Mouse (Mus musculus) MEL (cell line): Measurements from ENCODE around the gene Sprn. TPM values are rescaled to one million over a fixed set of nuclear protein-coding genes. Genes with fewer than 3 reads are reported as not detected.

Experiments used
- DNase-seq: peaks from one replicate; pipeline ENCODE4 v3.0.0; 2011; ENCODE audit warnings: low read depth, low spot score
- H3K27ac ChIP-seq: 2 replicates; pipeline ENCODE4 v1.5.1; 2012; ENCODE audit warnings: low read depth, mild to moderate bottlenecking, control low read depth, low read length, moderate library complexity; ENCODE audit not compliant: control insufficient read depth
- H3K27me3 ChIP-seq, 2 experiments: fragments of 150-350 bp in 1 of 2; sonication (generic) in 1 of 2; 2 replicates each; pipeline ENCODE4 v1.6.1; 2012; ENCODE audit warnings: low read length in 2 of 2, mild to moderate bottlenecking in 2 of 2, improper control_type of control experiment in 1 of 2, moderate library complexity in 1 of 2; ENCODE audit not compliant: insufficient read depth in 2 of 2, control insufficient read depth in 1 of 2
- H3K36me3 ChIP-seq, 2 experiments: 2 replicates each; pipeline ENCODE4 v1.6.1; 2012 to 2014; ENCODE audit warnings: low read length in 2 of 2, improper control_type of control experiment in 1 of 2, inconsistent platforms in 1 of 2, mild to moderate bottlenecking in 1 of 2; ENCODE audit not compliant: insufficient read depth in 2 of 2, control insufficient read depth in 1 of 2
- H3K4me1 ChIP-seq, 2 experiments: fragments of 150-350 bp in 1 of 2; sonication (generic) in 1 of 2; 2 replicates each; pipeline ENCODE4 v1.6.1; 2012; ENCODE audit warnings: low read length in 2 of 2, improper control_type of control experiment in 1 of 2, mild to moderate bottlenecking in 1 of 2; ENCODE audit not compliant: insufficient read depth in 2 of 2, control insufficient read depth in 1 of 2
- H3K4me3 ChIP-seq, 2 experiments: fragments of 150-350 bp in 1 of 2; sonication (generic) in 1 of 2; 2 replicates each; pipeline ENCODE4 v1.5.1; 2012; ENCODE audit warnings: low read depth in 2 of 2, low read length in 2 of 2, mild to moderate bottlenecking in 2 of 2, moderate library complexity in 2 of 2, control low read depth in 1 of 2, improper control_type of control experiment in 1 of 2; ENCODE audit not compliant: control insufficient read depth in 1 of 2, insufficient read depth in 1 of 2
- H3K79me2 ChIP-seq: 2 replicates; pipeline ENCODE4 v1.6.1; 2012; ENCODE audit warnings: mild to moderate bottlenecking, low read length, moderate library complexity; ENCODE audit not compliant: control insufficient read depth, poor library complexity, insufficient read depth
- H3K9ac ChIP-seq: 2 replicates; pipeline ENCODE4 v1.6.1; 2012; ENCODE audit warnings: low read depth, mild to moderate bottlenecking, control low read depth, low read length, moderate library complexity; ENCODE audit not compliant: control insufficient read depth, poor library complexity, severe bottlenecking
- H3K9me3 ChIP-seq: fragments of 150-350 bp; sonication (generic); replicated peaks from 2 replicates; pipeline ENCODE4 v1.6.1; 2012; ENCODE audit warnings: mild to moderate bottlenecking, low read length, improper control_type of control experiment, moderate library complexity; ENCODE audit not compliant: insufficient read depth
- BHLHE40 ChIP-seq: IDR thresholded peaks from 2 replicates; pipeline ENCODE4 v1.6.1; 2012; ENCODE audit warnings: low read depth, mild to moderate bottlenecking, inconsistent platforms, low read length, improper control_type of control experiment, borderline replicate concordance
- CHD1 ChIP-seq: IDR thresholded peaks from 2 replicates; pipeline ENCODE4 v1.6.1; 2012; ENCODE audit warnings: low read depth, mild to moderate bottlenecking, inconsistent platforms, low read length, improper control_type of control experiment
- CTCF ChIP-seq, 3 experiments: IDR thresholded peaks in 2 of 3; conservative IDR thresholded peaks in 1 of 3; 2 replicates each; pipeline ENCODE4 v1.5.1; 2011 to 2012; ENCODE audit warnings: low read length in 3 of 3, low read depth in 2 of 3, mild to moderate bottlenecking in 2 of 3, improper control_type of control experiment in 1 of 3, inconsistent platforms in 1 of 3, mixed read lengths in 1 of 3, moderate library complexity in 1 of 3; ENCODE audit not compliant: control insufficient read depth in 1 of 3, insufficient read depth in 1 of 3, poor library complexity in 1 of 3, severe bottlenecking in 1 of 3
- E2F4 ChIP-seq: IDR thresholded peaks from 2 replicates; pipeline ENCODE4 v1.6.1; 2011; ENCODE audit warnings: low read depth, low read length, improper control_type of control experiment, borderline replicate concordance
- ELF1 ChIP-seq: IDR thresholded peaks from 2 replicates; pipeline ENCODE4 v1.6.1; 2014; ENCODE audit warnings: low read depth, mild to moderate bottlenecking, inconsistent platforms, low read length, improper control_type of control experiment, moderate library complexity
- ETS1 ChIP-seq: IDR thresholded peaks from 2 replicates; pipeline ENCODE4 v1.6.1; 2012; ENCODE audit warnings: low read depth, mild to moderate bottlenecking, inconsistent platforms, low read length, improper control_type of control experiment, moderate library complexity
- GABPA ChIP-seq: IDR thresholded peaks from 2 replicates; pipeline ENCODE4 v1.6.1; 2012; ENCODE audit warnings: low read depth, mild to moderate bottlenecking, inconsistent platforms, low read length, improper control_type of control experiment, moderate library complexity
- JUND ChIP-seq: IDR thresholded peaks from 2 replicates; pipeline ENCODE4 v1.6.1; 2011; ENCODE audit warnings: low read depth, mild to moderate bottlenecking, improper control_type of control experiment, low read length
- KAT2A ChIP-seq: conservative IDR thresholded peaks from 2 replicates; pipeline ENCODE4 v1.6.1; 2012; ENCODE audit warnings: low read depth, low read length, improper control_type of control experiment, inconsistent platforms
- MYC ChIP-seq: IDR thresholded peaks from 2 replicates; pipeline ENCODE4 v1.6.1; 2011; ENCODE audit warnings: low read depth, mild to moderate bottlenecking, low read length, improper control_type of control experiment, moderate library complexity
- NELFE ChIP-seq: IDR thresholded peaks from 2 replicates; pipeline ENCODE4 v1.6.1; 2011; ENCODE audit warnings: low read depth, low read length, improper control_type of control experiment
- NRF1 ChIP-seq: IDR thresholded peaks from 2 replicates; pipeline ENCODE4 v1.6.1; 2014; ENCODE audit warnings: low read depth, mild to moderate bottlenecking, inconsistent platforms, low read length, improper control_type of control experiment, moderate library complexity; ENCODE audit not compliant: poor library complexity, insufficient read depth, severe bottlenecking
- POLR2A ChIP-seq, 2 experiments: IDR thresholded peaks; 2 replicates each; pipeline ENCODE4 v1.6.1; 2011 to 2012; ENCODE audit warnings: low read length in 2 of 2, mild to moderate bottlenecking in 2 of 2, control low read depth in 1 of 2, improper control_type of control experiment in 1 of 2, low read depth in 1 of 2, moderate library complexity in 1 of 2; ENCODE audit not compliant: control insufficient read depth in 1 of 2, insufficient read depth in 1 of 2, poor library complexity in 1 of 2
- POLR2AphosphoS5 ChIP-seq: IDR thresholded peaks from 2 replicates; pipeline ENCODE4 v1.6.1; 2012; ENCODE audit warnings: low read depth, borderline replicate concordance, mild to moderate bottlenecking, inconsistent platforms, low read length, moderate library complexity, mixed read lengths
- RAD21 ChIP-seq: IDR thresholded peaks from 2 replicates; pipeline ENCODE4 v1.6.1; 2011; ENCODE audit warnings: mild to moderate bottlenecking, low read depth, low read length, improper control_type of control experiment
- SMC3 ChIP-seq: IDR thresholded peaks from 2 replicates; pipeline ENCODE4 v1.6.1; 2011; ENCODE audit warnings: low read depth, low read length, improper control_type of control experiment
- TAL1 ChIP-seq: IDR thresholded peaks from 2 replicates; pipeline ENCODE4 v1.6.1; 2012; ENCODE audit warnings: mild to moderate bottlenecking, inconsistent platforms, low read length, moderate library complexity, mixed read lengths
- TBP ChIP-seq: IDR thresholded peaks from 2 replicates; pipeline ENCODE4 v1.8.0; 2011; ENCODE audit warnings: low read depth, low read length, improper control_type of control experiment
- USF2 ChIP-seq, 2 experiments: IDR thresholded peaks; 2 replicates each; pipeline ENCODE4 v1.6.1; 2011 to 2012; ENCODE audit warnings: improper control_type of control experiment in 2 of 2, low read length in 2 of 2, borderline replicate concordance in 1 of 2, inconsistent platforms in 1 of 2, low read depth in 1 of 2, mild to moderate bottlenecking in 1 of 2; ENCODE audit not compliant: insufficient read depth in 1 of 2
- ZC3H11A ChIP-seq: IDR thresholded peaks from 2 replicates; pipeline ENCODE4 v1.6.1; 2012; ENCODE audit warnings: low read depth, mild to moderate bottlenecking, inconsistent platforms, low read length, improper control_type of control experiment
- polyA plus RNA-seq, 2 experiments: library from polyadenylated mRNA; stranded (reverse) in 1 of 2; unstranded in 1 of 2; fragments of >175 nt in 1 of 2; fragments of >200 nt in 1 of 2; gene quantifications; 2 replicates each; pipeline versions ENCODE4 v1.2.1 to v1.2.4; 2012; ENCODE audit warnings: low replicate concordance in 2 of 2, low read depth in 1 of 2; ENCODE audit not compliant: insufficient read length in 2 of 2, insufficient read depth in 1 of 2, missing spikeins in 1 of 2
- total RNA-seq: library from RNA; depleted of rRNA; stranded (reverse); fragments of 300-350 nt; gene quantifications from 2 replicates; pipeline ENCODE4 v1.2.3, GENCODE M21; 2012

Sprn gene
- total and polyA plus RNA-seq, 3 experiments = not detected

- Histone ChIP-seq H3K4me3 (no peak overlapping the region), H3K27ac (no peak overlapping the region), H3K27me3 (no peaks in the 10 kb centered on the region), H3K4me1 (peaks cover 0 to 6% of the 10 kb centered on the region in 2 experiments; a peak in 2 of 4 replicates), H3K36me3 (no peaks in the 10 kb centered on the region), H3K9ac (no peak overlapping the region), H3K79me2 (no peaks in the 10 kb centered on the region), H3K9me3 (no peaks in the 10 kb centered on the region)
- TF ChIP-seq KAT2A (no peak), JUND (no peak), GABPA (no peak), NELFE (no peak), POLR2A (IDR thresholded peaks at IDR 0.05; ENCODE audit: control insufficient read depth in 1 of 2, insufficient read depth in 1 of 2, low read depth in 1 of 2, low read length in 2 of 2, poor library complexity in 1 of 2) (no peak), E2F4 (no peak), TAL1 (no peak), ELF1 (no peak), TBP (no peak), MYC (no peak), NRF1 (no peak), ETS1 (no peak), USF2 (IDR thresholded peaks at IDR 0.05; ENCODE audit: borderline replicate concordance in 1 of 2, insufficient read depth in 1 of 2, low read depth in 1 of 2, low read length in 2 of 2) (no peak), POLR2AphosphoS5 (no peak)
- DNase-seq = no peak
Measured at GRCm38 (mm10) chr7:140187721-140188390, 33.2 kb upstream of the Sprn start.

- H3K4me1 ChIP-seq = peaks cover 0 to 6% of the 10 kb centered on the region in 2 experiments; a peak in 2 of 4 replicates
- no peak overlapping the region for H3K4me3 ChIP-seq
- TF ChIP-seq ZC3H11A (peak; percentile 13; the same call in 1 of the 2 replicates), BHLHE40 (no peak), MYC (no peak), CHD1 (no peak), POLR2AphosphoS5 (no peak), NRF1 (no peak), RAD21 (peak; percentile 46), NELFE (no peak), CTCF (IDR thresholded peaks at IDR 0.05 in 2 of 3, conservative IDR thresholded peaks at IDR 0.05 in 1 of 3; ENCODE audit: control insufficient read depth in 1 of 3, insufficient read depth in 1 of 3, low read depth in 2 of 3, low read length in 3 of 3, poor library complexity in 1 of 3, severe bottlenecking in 1 of 3) (peak in 2 of 3 experiments; percentile 52 to 58; a peak in 4 of 6 replicates), SMC3 (peak; percentile 42; the same call in 1 of the 2 replicates)
- H3K27me3 ChIP-seq = no peaks in the 10 kb centered on the region
- no peak overlapping the region for H3K27ac ChIP-seq
- H3K9ac ChIP-seq = no peak overlapping the region
- H3K79me2 ChIP-seq = no peaks in the 10 kb centered on the region
- no peaks in the 10 kb centered on the region for H3K9me3 ChIP-seq
- H3K36me3 ChIP-seq = no peaks in the 10 kb centered on the region
- DNase-seq = peak; percentile 23
Measured at GRCm38 (mm10) chr7:140186646-140187620, 32.3 kb upstream of the Sprn start.
